Mouse (Mus musculus) G1E (cell line): ENCODE measurements around the gene Nod2.

Experiments used
- CTCF ChIP-seq: IDR thresholded peaks from 2 replicates; pipeline ENCODE4 v1.5.1; 2012; ENCODE audit warnings: low read depth, low read length, inconsistent platforms, mixed read lengths
- GATA1 ChIP-seq: IDR thresholded peaks from 2 replicates; pipeline ENCODE4 v1.6.1; 2012; ENCODE audit warnings: borderline replicate concordance, low read length, inconsistent platforms, mixed read lengths
- POLR2AphosphoS5 ChIP-seq: IDR thresholded peaks from 2 replicates; pipeline ENCODE4 v1.6.1; 2012; ENCODE audit warnings: low read depth, low read length, inconsistent platforms; ENCODE audit not compliant: insufficient replicate concordance
- TAL1 ChIP-seq: conservative IDR thresholded peaks from 2 replicates; pipeline ENCODE4 v1.6.1; 2012; ENCODE audit warnings: low read depth, low read length, inconsistent platforms, mixed read lengths

DNA sequence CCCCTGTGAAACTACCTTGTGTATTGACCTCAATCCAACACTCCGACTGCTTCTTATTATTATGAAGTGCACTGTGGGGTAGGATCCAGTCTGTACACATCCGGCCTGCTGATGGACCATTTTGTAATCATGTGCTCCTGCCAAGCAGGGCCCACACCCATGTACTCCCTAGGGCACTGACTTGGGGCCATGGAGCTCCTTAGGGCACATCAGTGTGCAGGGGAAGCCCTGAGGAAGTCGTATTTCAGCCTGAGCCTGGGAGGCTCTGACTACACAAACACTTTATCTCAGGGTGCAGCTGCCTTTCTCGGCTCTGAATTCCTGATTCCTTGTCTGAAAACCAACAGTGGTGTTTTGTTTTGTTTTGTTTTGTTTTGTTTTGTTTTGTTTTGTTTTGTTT lies 16.9 kb upstream of the Nod2 start:
- TF ChIP-seq CTCF (no peak), GATA1 (no peak), POLR2AphosphoS5 (no peak), TAL1 (no peak)
